Mouse (Mus musculus) ES-E14 (cell line): Measurements from ENCODE around the gene Raly. TPM values are rescaled to one million over a fixed set of nuclear protein-coding genes. Genes with fewer than 3 reads are reported as not detected.
A peak's percentile ranks its signal among the peaks of the same experiment; 100 is the strongest.

ENCODE experiments used
- DNase-seq: peaks from one replicate; pipeline ENCODE4 v3.0.0-alpha.2; 2013; ENCODE audit warnings: low read depth, low spot score
- H3K27ac ChIP-seq: 2 replicates; pipeline ENCODE4 v1.5.1; 2012; ENCODE audit warnings: low read depth, mild to moderate bottlenecking, low read length, moderate library complexity, mixed read lengths; ENCODE audit not compliant: poor library complexity, insufficient read depth, severe bottlenecking
- H3K36me3 ChIP-seq: 2 replicates; pipeline ENCODE4 v1.6.1; 2012; ENCODE audit warnings: mild to moderate bottlenecking, low read length, moderate library complexity, mixed read lengths; ENCODE audit not compliant: control insufficient read depth, poor library complexity, insufficient read depth, severe bottlenecking
- H3K4me1 ChIP-seq, 2 experiments: fragments of 150-350 bp in 1 of 2; sonication (generic) in 1 of 2; 2 replicates each; pipeline ENCODE4 v1.6.1; 2012; ENCODE audit warnings: low read length in 2 of 2, mild to moderate bottlenecking in 1 of 2, mixed read lengths in 1 of 2; ENCODE audit not compliant: control insufficient read depth in 2 of 2, insufficient read depth in 2 of 2, poor library complexity in 1 of 2
- H3K4me3 ChIP-seq, 2 experiments: fragments of 150-350 bp in 1 of 2; sonication (generic) in 1 of 2; 2 replicates each; pipeline ENCODE4 v1.5.1; 2012; ENCODE audit warnings: low read length in 2 of 2, low read depth in 1 of 2, mild to moderate bottlenecking in 1 of 2, mixed read lengths in 1 of 2; ENCODE audit not compliant: insufficient read depth in 1 of 2, poor library complexity in 1 of 2, severe bottlenecking in 1 of 2
- H3K9ac ChIP-seq: 2 replicates; pipeline ENCODE4 v1.6.1; 2012; ENCODE audit warnings: low read depth, mild to moderate bottlenecking, low read length, mixed read lengths; ENCODE audit not compliant: poor library complexity, insufficient read depth, severe bottlenecking
- H3K9me3 ChIP-seq: fragments of 150-350 bp; sonication (generic); 2 replicates; pipeline ENCODE4 v1.6.1; 2012; ENCODE audit warnings: low read depth, mild to moderate bottlenecking, low read length; ENCODE audit not compliant: control insufficient read depth, insufficient read depth
- CHD2 ChIP-seq: IDR thresholded peaks from 2 replicates; pipeline ENCODE4 v1.6.1; 2014; ENCODE audit warnings: mild to moderate bottlenecking, low read depth, low read length, inconsistent platforms
- HCFC1 ChIP-seq: IDR thresholded peaks from 2 replicates; pipeline ENCODE4 v1.6.1; 2012; ENCODE audit warnings: low read length, inconsistent platforms, borderline replicate concordance; ENCODE audit not compliant: insufficient read depth
- MAFK ChIP-seq: IDR thresholded peaks from 2 replicates; pipeline ENCODE4 v1.6.1; 2014; ENCODE audit warnings: mild to moderate bottlenecking, low read depth, low read length, inconsistent platforms; ENCODE audit not compliant: insufficient read depth
- ZC3H11A ChIP-seq: IDR thresholded peaks from 2 replicates; pipeline ENCODE4 v1.6.1; 2012; ENCODE audit warnings: low read depth, mild to moderate bottlenecking, inconsistent platforms, low read length, borderline replicate concordance
- ZNF384 ChIP-seq: IDR thresholded peaks from 2 replicates; pipeline ENCODE4 v1.6.1; 2012; ENCODE audit warnings: low read depth, low read length, inconsistent platforms
- in situ Hi-C, 2 experiments: fragments of 600-800 bp; cut with MboI; formaldehyde crosslinking; loops; one replicate each; pipeline ENCODE4 v1.15.1; 2025; ENCODE audit warnings: low sequenced_read_pairs in 2 of 2, inconsistent platforms in 1 of 2; ENCODE audit not compliant: unreplicated experiment in 2 of 2
- total RNA-seq: library from RNA; depleted of rRNA; stranded (reverse); fragments of 300-350 nt; gene quantifications from 2 replicates; pipeline ENCODE4 v1.2.3, GENCODE M21; 2012

Gene Raly
- total RNA-seq, 1 experiment: 209 TPM

DNA sequence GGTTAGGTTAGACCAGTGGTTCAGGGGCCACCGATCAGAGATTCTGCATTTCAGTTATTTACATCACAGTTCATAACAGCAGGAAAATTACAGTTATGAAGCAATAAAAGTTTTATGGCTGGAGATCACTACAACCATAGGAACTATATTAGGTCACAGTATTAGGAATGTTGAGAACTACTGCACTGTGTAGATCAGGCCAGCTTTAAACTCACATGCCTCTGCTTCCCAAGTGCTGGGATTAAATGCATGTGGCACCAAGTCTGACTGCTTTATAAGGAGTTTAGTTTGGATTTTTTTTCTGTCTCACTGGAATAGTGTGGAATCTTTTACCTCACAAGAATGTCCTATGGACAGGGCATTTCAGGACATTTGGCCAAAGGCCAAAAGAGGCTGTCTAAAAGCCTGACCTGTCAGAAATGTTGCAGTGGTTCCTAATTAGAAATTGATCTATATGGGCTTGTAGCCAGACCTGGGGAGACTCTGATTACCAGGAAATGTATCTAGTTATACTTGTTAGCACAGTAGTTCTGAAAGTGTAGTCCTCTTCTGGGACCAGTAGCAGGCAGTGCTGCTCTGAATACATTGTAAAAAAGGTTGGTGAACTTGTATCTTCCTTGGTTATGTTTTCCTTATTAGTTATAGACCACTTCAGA, 18.3 kb downstream of the Raly start:
- TF ChIP-seq ZC3H11A: no peak
- TF ChIP-seq CHD2: no peak
- Histone ChIP-seq H3K9me3 (no peaks in the 10 kb centered on the region), H3K9ac (no peak overlapping the region), H3K36me3 (no peaks in the 10 kb centered on the region; the same call in 1 of the 2 replicates), H3K4me3 (no peak overlapping the region), H3K27ac (no peak overlapping the region), H3K4me1 (0 out of 4 replicates have a peak, but pooled peaks cover 2 to 3% of the 10 kb centered on the region in 2 experiments)
- no peak for DNase-seq
- in situ Hi-C loops: no loop called here

GRCm38 (mm10) chr2:154810821-154811220, 19.9 kb downstream of the Raly start:
- no peak overlapping the region for H3K9ac ChIP-seq
- 0 out of 4 replicates have a peak, but pooled peaks cover 2 to 3% of the 10 kb centered on the region in 2 experiments for H3K4me1 ChIP-seq
- TF ChIP-seq ZC3H11A (no peak), CHD2 (no peak), HCFC1 (no peak), MAFK (no peak), ZNF384 (no peak)
- no peak overlapping the region for H3K4me3 ChIP-seq
- in situ Hi-C loops: no loop called here
- no peak overlapping the region for H3K27ac ChIP-seq
- H3K36me3 ChIP-seq: no peaks in the 10 kb centered on the region; the same call in 1 of the 2 replicates
- no peak for DNase-seq
- H3K9me3 ChIP-seq: no peaks in the 10 kb centered on the region

- TF ChIP-seq ZC3H11A: no peak
- no peak for TF ChIP-seq ZNF384
- no peak for TF ChIP-seq MAFK
- Histone ChIP-seq H3K27ac (no peak overlapping the region), H3K9me3 (no peaks in the 10 kb centered on the region), H3K4me3 (no peak overlapping the region), H3K4me1 (peaks cover 0 to 2% of the 10 kb centered on the region in 2 experiments; a peak in 1 of 4 replicates), H3K36me3 (no peaks in the 10 kb centered on the region; the same call in 1 of the 2 replicates), H3K9ac (no peak overlapping the region)
- DNase-seq: no peak
- in situ Hi-C loops: no loop called here
Measured at GRCm38 (mm10) chr2:154813426-154813825, 22.5 kb downstream of the Raly start.

DNA sequence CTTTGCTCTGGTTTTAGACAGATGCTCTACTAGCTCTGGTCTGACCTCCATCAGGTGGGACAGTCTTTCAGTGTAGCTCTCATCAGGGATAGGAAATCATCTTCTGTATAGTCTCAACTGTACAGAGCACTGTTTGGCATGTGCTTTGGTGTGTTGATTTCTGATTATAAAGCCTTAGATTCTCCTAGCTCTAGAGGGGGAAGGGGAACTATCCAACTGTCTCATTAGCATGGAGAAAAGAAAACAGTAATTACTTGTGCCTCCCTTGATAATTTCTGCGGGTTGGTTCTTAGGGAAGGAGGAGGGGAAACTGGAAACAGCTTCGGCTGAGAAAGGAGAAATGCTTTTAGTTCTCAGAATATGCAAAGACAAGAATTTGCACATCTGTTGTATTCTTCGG, 26.2 kb downstream of the Raly start:
- no peak for DNase-seq
- in situ Hi-C loops: no loop called here
- H3K27ac ChIP-seq: no peak overlapping the region
- H3K4me3 ChIP-seq: no peak overlapping the region
- peaks cover 0 to 2% of the 10 kb centered on the region in 2 experiments; a peak in 1 of 4 replicates for H3K4me1 ChIP-seq
- H3K9me3 ChIP-seq: no peaks in the 10 kb centered on the region
- no peaks in the 10 kb centered on the region for H3K36me3 ChIP-seq
- H3K9ac ChIP-seq: no peak overlapping the region
- TF ChIP-seq CHD2: no peak
- no peak for TF ChIP-seq MAFK
- no peak for TF ChIP-seq ZNF384
- no peak for TF ChIP-seq ZC3H11A
- no peak for TF ChIP-seq HCFC1

- peak; percentile 25 for DNase-seq
- no peaks in the 10 kb centered on the region for H3K9me3 ChIP-seq
- in situ Hi-C loops: no loop called here
- H3K9ac ChIP-seq: no peak overlapping the region
- no peak for TF ChIP-seq ZC3H11A
- H3K4me3 ChIP-seq: no peak overlapping the region
- no peaks in the 10 kb centered on the region for H3K36me3 ChIP-seq
- no peak overlapping the region for H3K27ac ChIP-seq
- H3K4me1 ChIP-seq: no peaks in the 10 kb centered on the region; a peak in 1 of 4 replicates
Measured at GRCm38 (mm10) chr2:154817788-154818187, 26.9 kb downstream of the Raly start.
